Mouse (Mus musculus): ENCODE measurements around the gene Hspb1.
A peak's percentile ranks its signal among the peaks of the same experiment; 100 is the strongest.

Hspb1 gene

GRCm38 (mm10) chr5:135884641-135885040, 3.1 kb upstream of the Hspb1 start:
- DNase-seq (ENCODE audit: low spot score in 2 of 2), result no peak

GRCm38 (mm10) chr5:135888405-135889215, 891 bp downstream of the Hspb1 start:
- peak in 1 of 2 experiments; percentile 38 for DNase-seq (ENCODE audit: low spot score in 2 of 2)

GRCm38 (mm10) chr5:135890323-135890722, 2.6 kb downstream of the Hspb1 start:
- DNase-seq (ENCODE audit: low spot score in 2 of 2), result no peak

DNA sequence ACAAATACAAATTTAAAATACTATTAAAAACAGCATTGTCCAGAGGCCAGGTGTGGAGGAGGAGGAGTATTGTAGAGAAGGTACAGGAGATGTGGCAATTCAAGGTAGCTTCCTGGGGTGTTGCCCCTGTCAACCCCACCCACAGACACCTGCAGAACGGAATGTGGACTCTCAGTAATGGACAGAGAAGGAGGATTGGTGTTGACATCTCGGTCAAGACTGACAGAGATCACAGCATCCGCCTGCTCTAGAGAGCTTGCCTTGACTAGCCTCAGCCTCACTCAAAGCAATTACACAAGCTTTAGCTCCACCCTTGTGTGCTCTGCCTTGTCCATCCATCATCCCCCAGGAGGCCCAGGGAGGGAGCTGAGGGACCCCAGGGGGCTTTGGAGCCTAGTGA, 3.2 kb downstream of the Hspb1 start:
- no peak for DNase-seq (ENCODE audit: low spot score in 2 of 2)

DNA sequence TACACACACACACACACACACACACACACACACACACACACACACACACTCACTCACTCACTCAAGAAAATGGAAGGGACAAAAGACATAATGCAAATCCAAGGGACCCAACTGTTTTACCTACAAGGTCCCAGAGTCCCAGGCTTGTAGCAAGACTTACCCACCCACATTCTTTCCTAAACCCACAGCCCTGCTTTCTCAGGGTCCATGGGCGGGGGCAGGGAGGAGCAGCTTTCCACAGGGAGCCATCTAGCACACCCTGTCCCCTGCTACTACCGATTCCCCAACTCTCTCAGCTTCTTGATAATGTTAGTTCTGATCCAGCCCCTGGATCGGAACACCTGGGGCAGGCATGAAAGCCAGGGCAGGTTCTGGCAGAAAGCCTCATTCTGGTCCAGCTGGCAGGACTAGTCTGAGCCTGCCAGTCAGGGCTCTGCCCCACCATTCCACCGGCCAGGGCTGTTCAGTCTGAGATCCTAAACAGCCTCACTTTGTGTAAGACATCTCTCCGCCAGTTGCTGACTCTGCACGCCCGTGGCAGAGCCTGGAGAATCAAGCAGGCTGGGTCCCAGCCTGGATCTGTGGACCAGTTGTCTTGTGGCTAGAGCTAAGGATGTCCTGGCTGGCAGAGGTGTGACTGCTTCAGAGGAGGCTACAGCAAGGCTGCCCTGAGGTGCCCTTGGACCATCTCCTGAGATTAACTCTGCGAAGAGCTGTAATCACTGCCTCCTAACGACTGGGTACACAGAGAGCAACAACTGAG, 5.1 kb downstream of the Hspb1 start:
- DNase-seq (ENCODE audit: low spot score in 2 of 2), result peak; percentile 58 to 73

DNA sequence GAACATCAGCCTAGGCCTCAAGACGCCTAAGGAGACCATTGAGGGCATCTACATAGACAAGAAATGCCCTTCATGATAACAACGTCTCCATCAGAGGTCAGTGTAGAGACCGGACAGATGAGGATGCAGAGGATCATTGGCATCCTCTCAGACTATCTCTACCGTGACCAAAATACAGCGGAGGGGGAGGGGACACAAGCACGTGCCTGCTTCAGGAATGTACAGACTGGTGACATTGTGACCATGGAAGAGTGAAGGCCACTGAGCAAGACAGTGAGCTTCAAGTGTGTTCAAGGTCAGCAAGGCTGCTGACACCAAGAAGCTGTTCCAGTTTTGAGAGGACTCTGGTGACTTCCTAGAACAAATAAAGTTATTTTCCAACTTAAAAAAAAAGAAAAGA, 7.2 kb downstream of the Hspb1 start:
- no peak for DNase-seq (ENCODE audit: low spot score in 2 of 2)

DNA sequence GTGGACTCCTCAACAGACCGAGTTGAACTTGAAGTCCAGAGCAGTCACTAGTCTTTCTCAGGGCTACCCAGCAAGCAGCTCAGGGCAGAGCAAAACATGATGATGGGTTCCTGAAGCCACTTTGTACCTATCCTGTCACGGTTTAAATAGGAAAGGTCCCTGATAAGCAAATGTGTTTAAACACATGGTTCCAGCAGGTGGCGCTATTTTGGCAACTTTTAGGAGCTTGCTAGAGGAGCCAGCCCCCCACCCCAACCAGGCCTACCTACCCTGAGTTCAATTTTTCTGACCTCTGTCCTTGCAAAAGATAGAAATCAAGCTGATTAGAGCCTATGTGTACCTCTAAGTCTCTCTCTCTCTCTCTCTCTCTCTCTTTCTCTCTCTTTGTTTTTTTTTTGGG, 10.3 kb downstream of the Hspb1 start:
- no peak for DNase-seq (ENCODE audit: low spot score in 2 of 2)

DNA sequence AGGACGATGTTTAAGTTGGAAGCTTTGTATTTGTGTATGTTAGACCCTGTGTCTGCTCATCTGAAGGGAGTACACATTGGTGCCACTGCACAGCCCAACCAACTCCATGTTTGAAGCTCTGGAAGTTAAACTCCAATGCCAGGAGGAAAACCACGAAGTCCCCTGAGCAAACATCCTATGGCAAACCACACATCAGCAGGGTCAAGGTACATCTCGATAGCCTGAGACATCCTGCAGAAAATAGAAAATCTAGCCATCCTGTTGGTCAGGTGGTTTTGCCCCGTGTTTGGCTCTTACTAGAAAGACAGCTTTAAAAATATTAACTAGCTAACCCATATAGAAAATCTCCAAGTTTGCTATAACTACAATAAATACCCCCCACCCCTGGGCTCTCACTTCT, 11.3 kb downstream of the Hspb1 start:
- no peak for DNase-seq (ENCODE audit: low spot score in 2 of 2)

DNA sequence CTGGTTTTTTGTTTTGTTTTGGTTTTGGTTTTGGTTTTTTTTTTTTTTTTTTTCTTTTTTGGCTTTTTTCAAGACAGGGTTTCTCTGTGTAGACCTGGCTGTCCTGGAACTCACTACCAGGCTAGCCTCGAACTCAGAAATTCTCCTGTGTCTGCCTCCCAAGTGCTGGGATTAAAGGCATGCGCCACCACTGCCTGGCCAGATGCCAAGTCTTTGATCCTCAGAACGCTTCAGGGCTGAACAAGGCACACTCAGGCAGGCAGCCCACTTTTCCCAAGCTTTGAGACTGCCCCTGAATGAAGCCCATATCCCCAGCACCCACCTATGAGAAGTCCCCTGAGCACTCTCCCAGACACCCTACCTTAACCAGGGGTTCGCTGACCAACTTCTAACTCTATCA, 12.1 kb downstream of the Hspb1 start:
- no peak for DNase-seq (ENCODE audit: low spot score in 2 of 2)

GRCm38 (mm10) chr5:135900701-135901100, 13.0 kb downstream of the Hspb1 start:
- no peak for DNase-seq (ENCODE audit: low spot score in 2 of 2)

DNA sequence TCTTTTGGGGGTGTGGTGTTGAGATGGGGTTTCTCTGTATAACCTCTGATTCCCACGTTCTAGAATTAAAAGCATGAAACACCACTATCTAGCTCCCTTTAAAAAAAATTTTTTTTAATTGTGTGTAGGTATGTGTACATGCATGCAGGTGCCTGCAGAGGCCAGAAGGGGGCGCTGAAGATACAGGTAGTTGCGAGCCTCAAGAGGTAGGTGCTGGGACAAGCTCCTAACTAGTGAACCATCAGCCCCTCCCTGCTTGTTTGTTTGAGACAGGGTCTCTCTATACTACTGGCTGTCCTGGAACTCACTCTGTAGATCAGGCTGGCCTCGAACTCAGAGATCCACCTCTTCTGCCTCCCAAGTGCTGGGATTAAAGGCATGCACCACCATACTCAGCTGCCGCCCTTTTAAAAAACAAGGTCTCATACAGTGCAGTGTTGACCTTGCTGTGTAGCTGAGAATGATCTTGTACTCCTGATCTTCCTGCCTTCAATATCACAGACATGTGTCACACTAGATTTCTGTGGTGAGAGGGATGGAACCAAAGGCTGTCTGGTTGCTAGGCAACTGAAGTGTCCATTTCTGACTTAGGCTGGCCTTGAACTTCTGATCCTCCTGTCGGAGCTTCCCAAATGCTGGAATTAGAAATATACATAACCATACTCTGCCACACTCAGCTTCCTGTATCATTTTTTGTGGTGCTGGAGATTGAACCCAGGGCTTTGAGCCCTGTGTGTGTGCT, 13.8 kb downstream of the Hspb1 start:
- DNase-seq (ENCODE audit: low spot score in 2 of 2), result no peak

- no peak for DNase-seq (ENCODE audit: low spot score in 2 of 2)
These were observed 15.3 kb downstream of the Hspb1 start for GRCm38 (mm10) chr5:135903058-135903457.

DNA sequence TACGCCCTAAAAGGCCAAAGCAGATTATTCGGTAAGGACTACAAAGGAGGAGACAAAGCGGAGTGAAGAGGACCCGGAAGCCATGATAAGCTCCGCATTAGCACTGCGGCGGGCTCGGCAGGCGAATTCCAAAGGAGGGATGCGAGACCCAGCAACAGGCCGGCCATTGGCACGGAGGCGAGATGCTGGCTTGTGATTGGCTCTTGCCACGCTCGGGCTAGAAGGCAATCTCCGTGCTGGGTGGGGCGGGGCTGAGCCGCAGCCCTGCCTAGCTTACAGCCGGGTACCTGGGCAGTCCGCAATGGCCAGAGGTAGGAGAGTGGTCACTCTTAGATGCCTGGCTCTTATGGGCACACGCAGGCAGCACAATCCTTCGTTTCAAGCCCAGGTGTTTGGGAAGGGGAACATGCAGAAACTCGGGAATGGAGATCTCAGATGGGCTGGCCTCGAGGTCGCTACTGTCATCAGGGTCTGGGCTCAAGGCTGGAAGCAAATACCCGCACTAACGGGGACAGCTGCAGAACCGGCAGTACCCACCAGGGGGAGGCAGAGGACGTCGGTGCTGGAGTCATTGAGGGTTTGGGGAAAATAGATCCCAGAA, 15.9 kb downstream of the Hspb1 start:
- peak; percentile 89 to 92 for DNase-seq (ENCODE audit: low spot score in 2 of 2)

DNA sequence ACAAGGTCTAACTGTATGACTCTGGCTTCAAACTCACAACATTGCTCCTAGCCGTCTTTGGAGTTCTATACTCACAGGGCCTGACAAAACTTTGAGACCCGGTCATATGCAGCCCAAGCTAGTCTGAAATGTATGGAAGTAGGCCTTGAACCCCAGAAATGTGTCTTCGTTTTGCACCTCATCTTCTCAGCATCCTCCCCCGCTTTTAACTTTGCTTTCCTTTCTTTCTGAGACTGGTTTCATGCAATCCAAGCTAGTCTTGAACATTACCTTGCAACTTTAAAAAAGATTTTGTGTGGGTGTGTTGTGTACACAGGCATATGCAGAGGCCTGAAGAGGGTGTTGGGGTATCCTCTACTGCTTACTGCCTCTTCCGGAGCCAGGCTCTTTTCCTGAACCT, 16.5 kb downstream of the Hspb1 start:
- no peak for DNase-seq (ENCODE audit: low spot score in 2 of 2)

GRCm38 (mm10) chr5:135905320-135906225, 17.9 kb downstream of the Hspb1 start:
- no peak for DNase-seq (ENCODE audit: low spot score in 2 of 2)

GRCm38 (mm10) chr5:135906846-135907245, 19.1 kb downstream of the Hspb1 start:
- DNase-seq (ENCODE audit: low spot score in 2 of 2), result no peak

DNA sequence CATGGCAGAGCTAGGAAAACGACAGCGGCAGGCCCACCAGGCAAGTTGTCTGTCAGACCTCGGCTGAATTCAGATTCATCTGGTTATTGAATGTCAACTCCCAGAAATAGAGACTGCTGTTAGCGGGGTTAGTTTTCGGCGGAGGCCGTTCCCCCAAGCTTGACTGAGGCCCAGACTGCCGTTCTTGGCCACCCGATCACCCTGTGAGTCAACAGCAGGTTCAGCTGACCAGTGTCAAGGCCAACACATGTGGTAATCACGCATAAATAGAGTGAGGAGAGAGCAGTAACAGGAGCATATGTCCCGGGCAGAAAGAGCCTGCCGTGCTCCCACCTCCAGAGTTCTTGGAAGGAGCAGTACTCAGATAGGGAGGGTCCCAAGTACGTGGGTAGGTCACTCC, 19.5 kb downstream of the Hspb1 start:
- DNase-seq (ENCODE audit: low spot score in 2 of 2), result peak in 1 of 2 experiments; percentile 65

DNA sequence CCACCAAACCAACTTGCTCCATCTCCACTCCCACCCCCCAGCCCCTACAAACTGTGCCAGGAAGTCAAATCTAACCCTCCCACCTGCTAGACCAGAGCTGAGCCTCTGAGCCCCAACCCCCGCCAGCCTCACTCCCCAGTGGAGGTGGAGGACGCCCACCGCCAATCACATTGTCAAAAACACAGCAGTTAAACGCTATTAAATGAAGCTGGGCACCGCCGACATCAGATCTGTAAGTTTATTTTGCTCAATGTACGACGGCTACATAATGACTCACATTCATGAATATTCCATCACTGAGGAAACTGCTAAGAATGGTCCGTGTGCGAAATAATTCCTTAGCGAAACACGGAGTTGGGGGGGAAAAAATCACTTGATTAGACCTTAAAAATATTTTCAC, 20.5 kb downstream of the Hspb1 start:
- no peak for DNase-seq (ENCODE audit: low spot score in 2 of 2)

GRCm38 (mm10) chr5:135908989-135909388, 21.3 kb downstream of the Hspb1 start:
- no peak for DNase-seq (ENCODE audit: low spot score in 2 of 2)

DNA sequence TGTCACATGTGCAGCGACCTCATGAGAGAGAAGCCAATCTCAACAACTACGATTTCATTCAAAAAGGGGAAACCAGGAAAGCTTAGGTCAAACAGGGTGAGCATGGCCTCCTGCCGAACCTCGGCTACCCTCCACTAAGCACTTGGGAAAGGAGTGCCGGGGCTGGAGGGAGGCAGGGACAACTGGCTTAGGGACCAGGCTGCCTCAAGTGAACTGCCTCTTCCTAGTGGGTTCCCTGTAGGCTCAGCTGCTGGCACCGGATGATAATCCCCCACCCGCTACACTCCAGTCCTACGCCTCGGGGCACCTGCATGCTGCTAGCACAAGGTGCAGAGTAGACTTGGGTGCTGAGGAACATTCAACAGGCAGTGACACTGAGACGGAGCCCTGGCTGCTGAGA, 21.9 kb downstream of the Hspb1 start:
- no peak for DNase-seq (ENCODE audit: low spot score in 2 of 2)

DNA sequence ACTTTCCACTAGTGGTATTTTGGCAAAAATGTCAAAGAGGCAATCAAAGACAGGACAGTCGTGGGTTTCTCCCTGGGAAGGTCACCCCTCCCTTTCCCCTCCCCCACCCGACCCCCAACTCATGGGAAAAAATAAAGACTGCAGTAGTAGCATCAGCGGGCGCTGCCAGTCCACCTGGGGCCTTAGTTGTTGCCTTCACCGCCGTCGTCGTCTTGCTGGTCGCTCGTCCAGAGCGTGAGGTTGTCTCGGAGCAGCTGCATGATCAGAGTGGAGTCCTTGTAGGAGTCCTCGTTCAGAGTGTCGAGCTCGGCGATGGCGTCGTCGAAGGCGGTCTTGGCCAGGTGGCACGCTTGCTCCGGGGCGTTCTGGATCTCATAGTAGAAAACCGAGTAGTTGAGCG, 23.1 kb downstream of the Hspb1 start:
- no peak for DNase-seq (ENCODE audit: low spot score in 2 of 2)
